Mouse (Mus musculus) erythroblast, embryonic 14.5 days (primary cell): ENCODE results near the gene St5.

Experiments used
- GATA1 ChIP-seq: IDR thresholded peaks from 2 replicates; pipeline ENCODE4 v1.6.1; 2012; ENCODE audit warnings: low read length, inconsistent platforms, mixed read lengths
- TAL1 ChIP-seq: IDR thresholded peaks from 3 replicates; pipeline ENCODE4 v1.6.1; 2012; ENCODE audit warnings: low read length, inconsistent platforms, mixed read lengths

DNA sequence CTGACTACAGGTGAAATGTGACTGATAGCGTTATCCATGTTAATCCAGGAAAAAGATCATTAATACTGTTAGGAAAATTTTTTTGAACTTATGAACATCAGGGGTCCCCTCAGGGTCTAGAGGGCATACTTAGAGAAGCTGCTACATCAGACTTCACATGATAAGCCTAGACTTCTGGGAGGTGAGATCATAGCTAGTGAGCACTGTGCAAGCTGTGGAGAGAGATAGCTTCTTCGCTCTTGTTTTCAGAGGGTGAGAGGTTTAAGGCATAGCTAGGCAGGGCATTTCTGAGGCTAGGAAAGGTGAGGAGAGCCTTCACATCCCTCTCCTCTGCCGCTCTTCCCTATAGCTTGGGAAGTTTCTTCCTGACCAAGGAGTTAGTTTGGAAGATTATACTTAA is 191.6 kb downstream of the St5 start:
- TF ChIP-seq GATA1: no peak
- TF ChIP-seq TAL1: no peak; the same call in 2 of the 3 replicates
